Mouse (Mus musculus) intestine, embryonic 14.5 days (tissue): ENCODE measurements around the gene Lrrc49. TPM values are rescaled to one million over a fixed set of nuclear protein-coding genes. Genes with fewer than 3 reads are reported as not detected.

Experiments used
- ATAC-seq: fragments of 200-750 bp; cut with Nextera tagmentation; replicated peaks from 2 replicates; pipeline ENCODE4 v1.8.0; 2017; ENCODE audit warnings: low read depth, moderate number of reproducible peaks, moderate TSS enrichment, moderate library complexity; ENCODE audit not compliant: low FRiP score, low TSS enrichment
- DNase-seq: peaks from one replicate; pipeline ENCODE4 v3.0.0-alpha.2; 2018; ENCODE audit warnings: low spot score
- H3K27ac ChIP-seq: fragments of 300-500 bp; sonication (generic); 2 replicates; pipeline ENCODE4 v1.5.1; 2014; ENCODE audit warnings: low read depth, mild to moderate bottlenecking, control low read depth
- H3K27me3 ChIP-seq: fragments of 300-500 bp; sonication (generic); replicated peaks from 2 replicates; pipeline ENCODE4 v1.6.1; 2014; ENCODE audit warnings: low read length, control low read depth; ENCODE audit not compliant: control insufficient read depth, insufficient read depth
- H3K36me3 ChIP-seq: fragments of 300-500 bp; sonication (generic); 2 replicates; pipeline ENCODE4 v1.6.1; 2014; ENCODE audit warnings: low read length, control low read depth; ENCODE audit not compliant: control insufficient read depth, insufficient read depth
- H3K4me1 ChIP-seq: fragments of 300-500 bp; sonication (generic); replicated peaks from 2 replicates; pipeline ENCODE4 v1.6.1; 2014; ENCODE audit warnings: low read length, control low read depth, mixed read lengths; ENCODE audit not compliant: control insufficient read depth, insufficient read depth
- H3K4me2 ChIP-seq: fragments of 300-500 bp; sonication (generic); 2 replicates; pipeline ENCODE4 v1.6.1; 2014; ENCODE audit warnings: low read length
- H3K4me3 ChIP-seq: fragments of 300-500 bp; sonication (generic); 2 replicates; pipeline ENCODE4 v1.5.1; 2014; ENCODE audit warnings: low read depth, low read length, control low read depth, mixed read lengths
- H3K9ac ChIP-seq: fragments of 300-500 bp; sonication (generic); 2 replicates; pipeline ENCODE4 v1.6.1; 2014; ENCODE audit warnings: mild to moderate bottlenecking, low read length
- H3K9me3 ChIP-seq: fragments of 300-500 bp; sonication (generic); 2 replicates; pipeline ENCODE4 v1.6.1; 2016; ENCODE audit warnings: low read length, control low read depth; ENCODE audit not compliant: control insufficient read depth
- WGBS: fragments of 180-500 bp; shearing (Covaris S2); extraction: QIAGEN DNeasy Blood & Tissue Kit; methylation state at CpG from one replicate; pipeline ENCODE4 v1.1.7; 2014; 5-methylcytosine and 5-hydroxymethylcytosine counted together
- polyA plus RNA-seq: library from polyadenylated mRNA; unstranded; fragments of >200 nt; fragmentation: Nextera tagmentation; extraction: Ambion mirVana; gene quantifications from 2 replicates; pipeline ENCODE4 v1.2.1, GENCODE M21; 2014

The Lrrc49 gene
- polyA plus RNA-seq, 1 experiment from 2014 or later, result 18.7 TPM

- H3K9ac ChIP-seq, result no peak overlapping the region
- H3K4me3 ChIP-seq, result no peak overlapping the region
- DNase-seq, result no peak
- H3K9me3 ChIP-seq, result no peaks in the 10 kb centered on the region
- no peak overlapping the region for H3K27ac ChIP-seq
- H3K36me3 ChIP-seq, result no peaks in the 10 kb centered on the region
- no peak overlapping the region for H3K4me2 ChIP-seq
- no peak for ATAC-seq
- H3K27me3 ChIP-seq, result no peaks in the 10 kb centered on the region
- WGBS, result 84% methylated on average over 12 of the region's 12 CpGs
- peaks cover 8% of the 10 kb centered on the region for H3K4me1 ChIP-seq
These were observed 157.6 kb downstream of the Lrrc49 start for GRCm38 (mm10) chr9:60530310-60530709.

GRCm38 (mm10) chr9:60529348-60530243 is 158.4 kb downstream of the Lrrc49 start:
- no peak overlapping the region for H3K27ac ChIP-seq
- no peak for ATAC-seq
- WGBS, result 68% methylated on average over 10 of the region's 10 CpGs

DNA sequence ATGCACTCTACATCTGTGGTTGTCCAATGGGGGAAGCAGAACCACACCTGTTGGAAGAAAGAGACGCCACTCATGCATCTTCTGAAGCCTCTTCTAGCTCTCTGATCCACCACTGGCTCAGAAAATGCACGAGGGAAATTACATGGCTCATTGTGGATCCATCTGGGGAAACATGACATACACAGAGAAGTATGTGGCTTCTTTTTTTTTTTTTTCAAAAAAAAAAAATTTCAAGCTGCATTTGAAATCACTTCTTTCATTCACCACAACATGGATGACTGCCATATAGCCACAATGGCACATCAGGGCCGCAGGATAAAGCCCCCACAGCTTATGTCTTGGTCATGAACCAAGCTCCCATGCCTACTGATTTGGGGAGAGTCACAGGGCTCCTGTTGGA is 159.7 kb downstream of the Lrrc49 start:
- DNase-seq (no peak), ATAC-seq (no peak)
- Histone ChIP-seq H3K27me3 (no peaks in the 10 kb centered on the region), H3K36me3 (no peaks in the 10 kb centered on the region), H3K4me3 (no peak overlapping the region), H3K4me1 (peaks cover 11% of the 10 kb centered on the region), H3K9me3 (no peaks in the 10 kb centered on the region), H3K9ac (no peak overlapping the region), H3K4me2 (no peak overlapping the region), H3K27ac (no peak overlapping the region)
- 72% methylated on average over 3 of the region's 3 CpGs for whole genome bisulfite sequencing

More at GRCm38 (mm10) chr9:60529348-60530243, 158.4 kb downstream of the Lrrc49 start:
- Histone ChIP-seq H3K27me3 (no peaks in the 10 kb centered on the region), H3K4me1 (peaks cover 11% of the 10 kb centered on the region), H3K4me2 (no peak overlapping the region), H3K36me3 (no peaks in the 10 kb centered on the region), H3K9me3 (no peaks in the 10 kb centered on the region), H3K9ac (no peak overlapping the region), H3K4me3 (no peak overlapping the region)
- no peak for DNase-seq

- H3K9ac ChIP-seq, result no peak overlapping the region
- no peaks in the 10 kb centered on the region for H3K27me3 ChIP-seq
- H3K36me3 ChIP-seq, result no peaks in the 10 kb centered on the region
- no peak for ATAC-seq
- no peak overlapping the region for H3K4me3 ChIP-seq
- H3K9me3 ChIP-seq, result no peaks in the 10 kb centered on the region
- 83% methylated on average over 2 of the region's 2 CpGs for WGBS
- peaks cover 15% of the 10 kb centered on the region for H3K4me1 ChIP-seq
- no peak for DNase-seq
- H3K27ac ChIP-seq, result no peak overlapping the region
- H3K4me2 ChIP-seq, result no peak overlapping the region
These were observed 160.1 kb downstream of the Lrrc49 start for GRCm38 (mm10) chr9:60527836-60528235.

GRCm38 (mm10) chr9:60527051-60527450 is 160.9 kb downstream of the Lrrc49 start:
- WGBS, result 50% methylated on average over 5 of the region's 5 CpGs
- peaks cover 22% of the 10 kb centered on the region for H3K4me1 ChIP-seq
- no peak for ATAC-seq
- H3K27ac ChIP-seq, result no peak overlapping the region
- no peaks in the 10 kb centered on the region for H3K9me3 ChIP-seq
- no peak overlapping the region for H3K9ac ChIP-seq
- no peaks in the 10 kb centered on the region for H3K27me3 ChIP-seq
- H3K4me2 ChIP-seq, result no peak overlapping the region
- H3K4me3 ChIP-seq, result no peak overlapping the region
- no peaks in the 10 kb centered on the region for H3K36me3 ChIP-seq
- no peak for DNase-seq

GRCm38 (mm10) chr9:60526195-60526594 is 161.8 kb downstream of the Lrrc49 start:
- H3K4me1 ChIP-seq, result peaks cover 23% of the 10 kb centered on the region
- no peak for DNase-seq
- no peaks in the 10 kb centered on the region for H3K9me3 ChIP-seq
- H3K4me3 ChIP-seq, result no peak overlapping the region
- H3K27ac ChIP-seq, result no peak overlapping the region
- H3K4me2 ChIP-seq, result no peak overlapping the region
- no peak overlapping the region for H3K9ac ChIP-seq
- ATAC-seq, result no peak
- 44% methylated on average over 5 of the region's 5 CpGs for WGBS
- no peaks in the 10 kb centered on the region for H3K27me3 ChIP-seq
- no peaks in the 10 kb centered on the region for H3K36me3 ChIP-seq

DNA sequence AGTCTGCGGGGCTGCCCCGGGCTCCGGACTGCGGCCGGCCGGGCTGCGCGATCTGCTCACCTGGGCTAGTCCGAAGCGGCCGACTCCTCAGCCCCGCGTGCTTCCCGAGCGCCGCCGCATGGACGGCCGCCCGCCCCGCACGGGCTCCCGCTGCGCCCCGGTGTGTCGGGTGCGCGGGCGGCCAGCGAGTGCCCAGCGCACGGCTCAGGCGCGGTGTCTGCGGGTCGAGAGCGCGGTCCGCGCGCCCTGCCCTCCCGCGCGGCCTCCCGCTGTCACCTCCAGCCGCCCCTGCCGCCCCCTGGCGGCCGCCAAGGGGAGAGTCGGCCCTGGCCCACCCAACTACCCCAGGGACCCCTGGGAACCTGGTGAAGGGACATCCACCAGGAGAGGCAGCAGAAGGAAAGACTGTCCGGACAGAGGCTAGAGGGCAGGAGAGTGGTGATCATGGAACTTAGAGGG is 166.1 kb downstream of the Lrrc49 start, which contains the start of gene Thsd4:
Gene Thsd4, minus strand, starts transcription at position 241 of the 459 bp plus-strand sequence.
- H3K9me3 ChIP-seq, result no peaks in the 10 kb centered on the region
- H3K27me3 ChIP-seq, result no peaks in the 10 kb centered on the region
- peak within 1 kb of the TSS; percentile 57 for H3K4me3 ChIP-seq
- H3K4me2 ChIP-seq, result peak within 1 kb of the TSS; percentile 81
- H3K27ac ChIP-seq, result peak within 1 kb of the TSS; percentile 52
- WGBS, result under 1% methylated on average over 32 of the region's 51 CpGs
- ATAC-seq, result peak; percentile 58
- 0 out of 2 replicates have a peak, but pooled peaks cover 3% of the 10 kb centered on the region for H3K36me3 ChIP-seq
- peak within 1 kb of the TSS; percentile 77 for H3K9ac ChIP-seq
- H3K4me1 ChIP-seq, result peaks cover 59% of the 10 kb centered on the region
- DNase-seq, result peak; percentile 86

DNA sequence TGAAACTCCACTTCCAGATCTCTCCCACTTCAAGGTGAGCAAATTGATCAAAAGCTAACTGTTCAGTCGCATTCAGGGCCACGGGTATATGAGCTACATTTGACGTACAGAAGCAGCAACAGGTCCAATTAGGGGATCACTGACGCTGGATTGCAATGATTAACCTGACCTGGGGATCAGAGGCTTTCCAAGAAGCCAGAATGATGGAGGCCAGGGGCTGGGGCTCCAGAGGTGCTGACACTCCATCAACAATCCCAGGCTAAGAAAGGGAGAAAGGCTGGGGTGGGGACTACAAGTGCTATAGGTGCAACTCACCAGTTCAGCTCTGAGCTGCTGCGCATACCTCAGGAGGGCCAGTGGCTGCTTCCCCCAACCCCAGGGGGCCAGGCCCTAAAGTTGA is 166.8 kb downstream of the Lrrc49 start:
- DNase-seq, result peak; percentile 66
- WGBS, result 41% methylated on average over 5 of the region's 5 CpGs
- peak overlapping the region; percentile 77 for H3K9ac ChIP-seq
- H3K36me3 ChIP-seq, result 0 out of 2 replicates have a peak, but pooled peaks cover 3% of the 10 kb centered on the region
- H3K9me3 ChIP-seq, result no peaks in the 10 kb centered on the region
- no peaks in the 10 kb centered on the region for H3K27me3 ChIP-seq
- peaks cover 65% of the 10 kb centered on the region for H3K4me1 ChIP-seq
- no peak overlapping the region; the same call in 1 of the 2 replicates for H3K27ac ChIP-seq
- peak overlapping the region; percentile 57 for H3K4me3 ChIP-seq
- H3K4me2 ChIP-seq, result peak overlapping the region; percentile 81
- ATAC-seq, result no peak
